21 mouse cellular contexts compared by ENCODE assay signal in genomic region chr6:50754786-50755185, GRCm38 (mm10).
DNase-seq lines count a peak whose midpoint lies in the region; ATAC-seq and TF ChIP-seq lines count a peak whose summit lies in the region.
"Had no signal": no experiment of that assay in that cellular context is flagged by ENCODE, and none has a peak within 500 bp of the region (broad histone marks: within the 10 kb centered on the region; RNA-seq: fewer than 3 reads in every experiment).

No protein-coding gene starts in this region.

- TF ChIP-seq CTCF in midbrain, postnatal 0 days (IDR thresholded peaks at IDR 0.05): no peak

- H3K36me3 ChIP-seq in heart, embryonic 10.5 days: no peaks in the 10 kb centered on the region
- no peaks in the 10 kb centered on the region for H3K36me3 ChIP-seq in midbrain, embryonic 11.5 days (ENCODE audit: control insufficient read depth, insufficient read depth, low read length)
- no peaks in the 10 kb centered on the region for H3K36me3 ChIP-seq in midbrain, postnatal 0 days (ENCODE audit: insufficient read depth, low read length)
- H3K36me3 ChIP-seq: G1E had no signal

- intact Hi-C loops in heart, postnatal 25 days (cut with DNase I): no loop called here
- intact Hi-C loops in heart, postnatal 14 days (cut with DNase I): no loop called here

- ATAC-seq in midbrain, embryonic 11.5 days (ENCODE audit: low FRiP score): no peak
- no peak for ATAC-seq in midbrain, postnatal 0 days (ENCODE audit: low FRiP score)
- ATAC-seq: activated CD4-positive, CD25-positive, alpha-beta regulatory T cell, adult 4 months; CD4-positive, CD25-positive, alpha-beta regulatory T cell, adult 4 months; Patski had no signal

- no peaks in the 10 kb centered on the region for H3K27me3 ChIP-seq in heart, embryonic 10.5 days (ENCODE audit: insufficient read depth, poor library complexity, severe bottlenecking)
- no peaks in the 10 kb centered on the region for H3K27me3 ChIP-seq in midbrain, embryonic 11.5 days (ENCODE audit: control insufficient read depth, insufficient read depth, low read length)
- H3K27me3 ChIP-seq in midbrain, postnatal 0 days (ENCODE audit: insufficient read depth, low read length): no peaks in the 10 kb centered on the region
- H3K27me3 ChIP-seq: CH12.LX had no signal

- no peak overlapping the region for H3K9ac ChIP-seq in midbrain, embryonic 11.5 days (ENCODE audit: low read length)
- no peak overlapping the region for H3K9ac ChIP-seq in midbrain, postnatal 0 days (replicated peaks; ENCODE audit: low read length, poor library complexity, severe bottlenecking)

- no peak overlapping the region for H3K4me2 ChIP-seq in midbrain, embryonic 11.5 days
- no peak overlapping the region for H3K4me2 ChIP-seq in midbrain, postnatal 0 days (ENCODE audit: low read depth, low read length, poor library complexity, severe bottlenecking)

- H3K4me3 ChIP-seq in heart, embryonic 10.5 days: no peak overlapping the region
- H3K4me3 ChIP-seq in midbrain, embryonic 11.5 days (ENCODE audit: low read depth, low read length): no peak overlapping the region
- H3K4me3 ChIP-seq in midbrain, postnatal 0 days (ENCODE audit: low read depth, low read length): no peak overlapping the region

- no peaks in the 10 kb centered on the region for H3K9me3 ChIP-seq in heart, embryonic 10.5 days
- H3K9me3 ChIP-seq in midbrain, embryonic 11.5 days (ENCODE audit: control insufficient read depth, low read length): no peaks in the 10 kb centered on the region
- H3K9me3 ChIP-seq in midbrain, postnatal 0 days (ENCODE audit: low read length): no peaks in the 10 kb centered on the region
- H3K9me3 ChIP-seq: G1E had no signal

- H3K27ac ChIP-seq in heart, embryonic 10.5 days: no peak overlapping the region
- H3K27ac ChIP-seq in midbrain, embryonic 11.5 days (ENCODE audit: low read depth, low read length): no peak overlapping the region
- no peak overlapping the region for H3K27ac ChIP-seq in midbrain, postnatal 0 days (ENCODE audit: low read depth, low read length)

- H3K4me1 ChIP-seq in heart, embryonic 10.5 days: no peaks in the 10 kb centered on the region
- no peaks in the 10 kb centered on the region for H3K4me1 ChIP-seq in midbrain, embryonic 11.5 days (ENCODE audit: control insufficient read depth, insufficient read depth, low read length)
- no peaks in the 10 kb centered on the region for H3K4me1 ChIP-seq in midbrain, postnatal 0 days (ENCODE audit: insufficient read depth, low read length)

- DNase-seq in heart, adult 11 months: peak; percentile 69
- DNase-seq in heart, postnatal 25 days (ENCODE audit: low spot score): no peak
- DNase-seq in heart, embryonic 10.5 days (ENCODE audit: low spot score): peak; percentile 38
- DNase-seq in heart, postnatal 14 days: no peak
- peak; percentile 75 for DNase-seq in midbrain, embryonic 11.5 days (ENCODE audit: low spot score, missing footprints)
- no peak for DNase-seq in midbrain, postnatal 0 days (ENCODE audit: low spot score)
- DNase-seq: adrenal gland, adult 2 months; adrenal gland, adult 8-10 months; adrenal gland, postnatal 10 days; adrenal gland, postnatal 14 days; adrenal gland, postnatal 25 days; adrenal gland, postnatal 36 days; B cell, adult 2 months; cerebellum, adult 11 months; cerebellum, adult 11-12 months; cerebellum, adult 18-20 months had no signal

- WGBS in heart, embryonic 10.5 days: 90% methylated on average over 12 of the region's 12 CpGs
- 91% methylated on average over 12 of the region's 12 CpGs for WGBS in midbrain, embryonic 11.5 days
- 90% methylated on average over 12 of the region's 12 CpGs for whole genome bisulfite sequencing in midbrain, postnatal 0 days

Comparison
In these comparisons a context has a peak if more than half of its experiments do, and no peak if none do; other contexts are left out.
1. DNase-seq: peak in heart, adult 11 months (single experiment), heart, embryonic 10.5 days (single experiment) and midbrain, embryonic 11.5 days (single experiment); none in heart, postnatal 25 days (single experiment), heart, postnatal 14 days (0 of 2) and midbrain, postnatal 0 days (single experiment).